Mouse (Mus musculus): ENCODE measurements around the gene Col6a6. TPM values are rescaled to one million over a fixed set of nuclear protein-coding genes. Genes with fewer than 3 reads are reported as not detected.

The Col6a6 gene
- polyA plus RNA-seq, 1 experiment = 0.23 TPM

DNA sequence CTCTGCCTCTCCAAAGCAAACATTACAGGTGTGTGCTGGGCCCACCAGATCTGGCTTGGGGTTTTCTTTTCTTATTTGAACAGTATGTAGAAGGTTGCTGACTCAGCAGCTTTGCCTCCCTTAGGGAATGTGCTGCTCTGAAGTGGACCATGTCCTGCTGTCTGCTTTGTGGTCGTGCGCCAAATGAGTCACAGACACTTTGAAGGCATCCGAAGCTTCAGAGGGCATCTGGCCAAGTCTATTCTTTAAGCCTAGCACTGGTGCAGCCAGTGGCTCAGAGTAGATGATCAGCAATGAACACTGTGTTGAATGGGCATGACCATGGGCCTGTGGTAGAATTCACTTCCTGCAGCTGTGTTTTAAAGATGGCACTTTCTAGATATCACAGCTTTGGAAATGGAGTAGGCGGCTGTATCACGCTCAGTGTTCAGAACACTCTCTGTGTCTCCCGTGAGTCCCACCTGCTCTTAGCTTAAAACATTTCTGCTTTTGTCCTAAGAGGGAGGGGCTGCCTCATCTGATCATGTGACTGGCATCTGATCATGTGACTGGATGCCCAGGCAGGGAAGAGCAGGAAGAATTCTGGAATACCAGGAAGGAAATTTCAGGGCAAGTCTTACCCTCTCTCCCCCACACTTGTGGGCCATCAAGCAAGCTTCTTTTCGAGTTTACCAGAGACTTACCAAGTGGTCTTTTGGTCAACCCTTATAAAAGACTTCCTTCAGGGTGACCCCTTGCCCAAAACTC lies 131.0 kb downstream of the Col6a6 start:
- Histone ChIP-seq H3K4me1 (ENCODE audit: control insufficient read depth, insufficient read depth, low read length) (peaks cover 5% of the 10 kb centered on the region; the same call in 1 of the 2 replicates), H3K4me3 (ENCODE audit: insufficient read depth, low read length) (no peak overlapping the region), H3K27ac (ENCODE audit: insufficient read depth, low read length) (no peak overlapping the region)
- TF ChIP-seq POLR2A (IDR thresholded peaks at IDR 0.05; ENCODE audit: extremely low read depth, insufficient read depth, low read length) (no peak), CTCF (IDR thresholded peaks at IDR 0.05; ENCODE audit: extremely low read depth, insufficient read depth, low read length) (no peak)

DNA sequence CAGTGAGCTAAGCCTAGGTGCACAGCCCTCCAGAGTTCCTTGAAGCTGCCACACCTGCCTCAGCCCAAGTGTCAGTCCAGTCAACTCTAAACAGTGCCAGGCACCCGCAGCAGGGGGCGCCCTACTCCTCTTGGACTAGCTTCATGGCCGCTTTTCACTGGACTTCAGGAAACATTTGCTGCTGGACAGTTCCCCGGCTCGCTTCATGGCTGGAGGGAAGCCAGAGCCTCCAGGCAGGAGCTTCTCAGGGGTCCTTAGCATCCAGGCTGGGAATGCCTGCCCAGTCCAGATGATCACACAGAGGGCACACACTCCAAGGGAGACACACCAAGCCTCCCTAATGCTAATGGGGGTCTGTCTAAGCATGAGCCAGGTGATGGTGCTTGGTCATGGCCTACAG lies 134.1 kb downstream of the Col6a6 start:
- Histone ChIP-seq H3K4me3 (ENCODE audit: insufficient read depth, low read length) (no peak overlapping the region), H3K27ac (ENCODE audit: insufficient read depth, low read length) (peak overlapping the region; percentile 38), H3K4me1 (ENCODE audit: control insufficient read depth, insufficient read depth, low read length) (peaks cover 5% of the 10 kb centered on the region; the same call in 1 of the 2 replicates)
- TF ChIP-seq POLR2A (IDR thresholded peaks at IDR 0.05; ENCODE audit: extremely low read depth, insufficient read depth, low read length) = no peak
- TF ChIP-seq CTCF (IDR thresholded peaks at IDR 0.05; ENCODE audit: extremely low read depth, insufficient read depth, low read length) = peak; percentile 67

DNA sequence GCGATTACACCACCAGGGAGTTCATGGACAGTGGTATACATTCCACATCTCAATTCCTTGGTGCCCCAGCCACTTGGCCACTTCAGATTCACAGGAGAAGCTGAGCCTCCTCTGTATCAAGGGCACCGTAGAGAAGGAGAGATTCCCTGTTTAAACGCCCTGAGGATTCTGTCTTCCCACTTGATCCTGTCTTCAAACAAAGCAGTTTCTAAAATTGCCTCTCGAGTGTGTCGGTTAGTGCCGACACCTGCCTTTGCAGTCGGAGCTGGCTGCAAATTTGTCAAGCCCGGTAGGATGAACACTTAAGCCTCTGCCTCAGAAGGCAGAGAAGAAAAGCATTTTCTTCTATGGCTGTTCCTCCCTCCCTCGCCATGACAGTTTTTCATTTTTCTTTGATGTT lies 134.9 kb downstream of the Col6a6 start:
- Histone ChIP-seq H3K4me1 (ENCODE audit: control insufficient read depth, insufficient read depth, low read length) (peaks cover 5% of the 10 kb centered on the region; the same call in 1 of the 2 replicates), H3K27ac (ENCODE audit: insufficient read depth, low read length) (peak overlapping the region; percentile 38), H3K4me3 (ENCODE audit: insufficient read depth, low read length) (no peak overlapping the region)
- no peak for TF ChIP-seq POLR2A (IDR thresholded peaks at IDR 0.05; ENCODE audit: extremely low read depth, insufficient read depth, low read length)
- TF ChIP-seq CTCF (IDR thresholded peaks at IDR 0.05; ENCODE audit: extremely low read depth, insufficient read depth, low read length) = no peak

DNA sequence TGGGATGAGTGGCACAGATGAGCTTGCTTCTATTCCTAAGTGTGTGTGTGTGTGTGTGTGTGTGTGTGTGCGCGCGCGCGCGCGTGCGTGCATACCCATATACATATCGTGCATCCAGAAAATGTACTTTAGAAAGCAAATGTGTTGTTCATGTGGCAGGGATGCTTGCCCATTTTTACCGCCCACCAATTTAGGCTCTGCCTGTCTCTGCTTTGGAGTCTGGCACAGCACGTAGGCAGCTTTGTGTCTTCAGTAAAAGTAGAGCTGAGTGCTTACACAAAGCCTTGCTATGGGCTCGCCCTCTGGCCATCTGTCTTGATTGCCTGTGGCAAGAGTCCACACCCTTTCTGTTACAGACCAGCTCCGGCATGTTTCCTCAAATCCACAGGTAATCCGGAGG lies 135.5 kb downstream of the Col6a6 start:
- H3K4me3 ChIP-seq (ENCODE audit: insufficient read depth, low read length) = no peak overlapping the region
- peaks cover 2% of the 10 kb centered on the region; the same call in 1 of the 2 replicates for H3K4me1 ChIP-seq (ENCODE audit: control insufficient read depth, insufficient read depth, low read length)
- H3K27ac ChIP-seq (ENCODE audit: insufficient read depth, low read length) = peak overlapping the region; percentile 38
- TF ChIP-seq POLR2A (IDR thresholded peaks at IDR 0.05; ENCODE audit: extremely low read depth, insufficient read depth, low read length) (0 out of 2 replicates have a peak, but pooled peaks have one; percentile 42), CTCF (IDR thresholded peaks at IDR 0.05; ENCODE audit: extremely low read depth, insufficient read depth, low read length) (no peak)

DNA sequence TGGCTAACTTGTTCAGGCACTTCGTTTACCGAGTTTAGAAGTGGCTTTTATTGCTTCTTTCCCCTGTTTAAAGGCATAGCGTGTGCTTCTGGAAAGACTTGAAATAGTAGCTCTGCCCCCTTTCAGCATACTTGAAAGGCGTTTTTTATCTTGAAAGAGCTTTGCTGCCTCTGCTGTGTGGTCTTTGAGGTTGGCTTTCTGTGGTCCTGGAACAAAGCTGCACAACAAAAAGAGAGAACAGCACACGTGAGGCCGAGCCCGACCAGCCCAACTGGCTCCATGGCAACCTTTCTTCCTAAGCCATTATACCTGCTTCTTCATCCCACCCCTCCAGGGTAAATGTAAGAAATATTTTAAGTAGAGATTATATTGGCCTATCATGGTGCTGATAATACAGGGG lies 138.5 kb downstream of the Col6a6 start:
- Histone ChIP-seq H3K27ac (ENCODE audit: insufficient read depth, low read length) (no peak overlapping the region), H3K4me1 (ENCODE audit: control insufficient read depth, insufficient read depth, low read length) (peaks cover 5% of the 10 kb centered on the region; the same call in 1 of the 2 replicates), H3K4me3 (ENCODE audit: insufficient read depth, low read length) (no peak overlapping the region)
- TF ChIP-seq POLR2A (IDR thresholded peaks at IDR 0.05; ENCODE audit: extremely low read depth, insufficient read depth, low read length) (no peak), CTCF (IDR thresholded peaks at IDR 0.05; ENCODE audit: extremely low read depth, insufficient read depth, low read length) (no peak)

DNA sequence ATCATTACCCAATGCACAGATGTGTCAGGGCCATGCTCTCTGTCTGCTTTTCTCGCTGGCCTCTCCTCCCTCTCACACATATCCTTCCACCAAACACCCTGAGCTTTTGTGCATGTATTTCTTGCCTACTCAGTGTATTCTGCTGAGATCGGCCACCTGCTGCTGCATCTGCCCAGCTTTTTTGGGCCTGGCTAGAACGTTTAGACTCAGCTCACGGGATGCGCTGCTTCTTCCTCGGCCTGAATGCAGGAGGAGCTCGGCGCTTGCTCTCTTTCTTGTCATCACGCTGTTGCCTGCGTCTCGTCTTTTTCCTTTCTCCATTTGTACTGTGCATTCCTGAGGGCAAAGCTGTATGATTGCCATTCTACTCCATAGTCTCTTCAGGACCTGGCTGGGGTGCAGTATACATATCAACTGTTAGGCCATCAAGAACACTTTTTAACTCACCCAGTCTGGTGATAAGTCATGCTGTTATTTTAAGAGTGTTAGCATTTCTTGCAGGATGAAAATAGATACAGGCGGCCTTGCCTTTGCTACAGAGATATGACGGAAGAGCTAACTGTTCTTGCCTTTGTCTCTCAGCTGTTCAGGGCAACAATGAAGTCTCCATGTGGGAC lies 143.3 kb downstream of the Col6a6 start:
- H3K27ac ChIP-seq (ENCODE audit: insufficient read depth, low read length) = peak overlapping the region; percentile 55; the same call in 1 of the 2 replicates
- no peak overlapping the region for H3K4me3 ChIP-seq (ENCODE audit: insufficient read depth, low read length)
- no peak for TF ChIP-seq CTCF (IDR thresholded peaks at IDR 0.05; ENCODE audit: extremely low read depth, insufficient read depth, low read length)
- no peak for TF ChIP-seq POLR2A (IDR thresholded peaks at IDR 0.05; ENCODE audit: extremely low read depth, insufficient read depth, low read length)
- peaks cover 3% of the 10 kb centered on the region; the same call in 1 of the 2 replicates for H3K4me1 ChIP-seq (ENCODE audit: control insufficient read depth, insufficient read depth, low read length)

DNA sequence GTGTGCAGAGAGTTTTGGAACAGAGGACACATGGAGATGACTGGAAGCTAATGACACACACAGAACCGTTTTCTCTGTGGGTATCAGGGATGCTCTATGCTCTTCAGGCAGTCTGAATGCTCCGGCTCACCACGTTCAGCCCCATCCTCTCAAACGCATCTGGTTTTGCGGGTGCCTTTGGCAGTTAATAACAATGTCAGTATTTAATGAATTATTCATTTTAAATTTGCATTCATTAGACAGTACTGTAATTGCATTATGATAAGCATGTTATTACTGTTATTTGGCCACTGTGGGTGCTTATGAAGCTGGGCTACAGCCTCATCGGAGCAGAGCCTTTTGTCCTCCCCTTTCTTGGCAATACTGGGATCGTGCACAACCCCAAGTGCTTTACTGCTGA lies 146.6 kb downstream of the Col6a6 start:
- Histone ChIP-seq H3K4me3 (ENCODE audit: insufficient read depth, low read length) (no peak overlapping the region), H3K27ac (ENCODE audit: insufficient read depth, low read length) (no peak overlapping the region), H3K4me1 (ENCODE audit: control insufficient read depth, insufficient read depth, low read length) (peaks cover 3% of the 10 kb centered on the region; the same call in 1 of the 2 replicates)
- TF ChIP-seq CTCF (IDR thresholded peaks at IDR 0.05; ENCODE audit: extremely low read depth, insufficient read depth, low read length) (no peak), POLR2A (IDR thresholded peaks at IDR 0.05; ENCODE audit: extremely low read depth, insufficient read depth, low read length) (no peak)

DNA sequence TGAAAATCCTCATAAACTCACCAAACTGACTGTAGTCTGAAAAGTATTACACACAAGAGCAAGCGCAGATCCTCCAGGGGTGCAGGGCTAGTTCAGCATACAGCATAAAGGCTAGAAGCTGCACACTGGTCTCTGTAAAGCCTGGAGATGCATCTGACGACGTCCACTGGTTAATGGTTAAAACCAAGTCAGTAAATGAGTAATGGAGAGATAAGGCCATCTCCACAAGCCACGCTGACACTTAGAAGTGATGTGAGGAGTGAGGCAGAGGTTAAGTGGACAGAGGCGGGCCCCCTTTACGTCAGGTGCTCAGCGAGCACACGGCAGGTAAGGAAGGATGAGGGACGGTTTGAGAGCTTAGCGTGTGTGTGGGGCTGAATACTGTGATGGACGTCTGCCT lies 152.0 kb downstream of the Col6a6 start:
- H3K4me1 ChIP-seq (ENCODE audit: control insufficient read depth, insufficient read depth, low read length) = no peaks in the 10 kb centered on the region
- no peak overlapping the region for H3K4me3 ChIP-seq (ENCODE audit: insufficient read depth, low read length)
- TF ChIP-seq CTCF (IDR thresholded peaks at IDR 0.05; ENCODE audit: extremely low read depth, insufficient read depth, low read length) = no peak
- no peak for TF ChIP-seq POLR2A (IDR thresholded peaks at IDR 0.05; ENCODE audit: extremely low read depth, insufficient read depth, low read length)
- no peak overlapping the region for H3K27ac ChIP-seq (ENCODE audit: insufficient read depth, low read length)

DNA sequence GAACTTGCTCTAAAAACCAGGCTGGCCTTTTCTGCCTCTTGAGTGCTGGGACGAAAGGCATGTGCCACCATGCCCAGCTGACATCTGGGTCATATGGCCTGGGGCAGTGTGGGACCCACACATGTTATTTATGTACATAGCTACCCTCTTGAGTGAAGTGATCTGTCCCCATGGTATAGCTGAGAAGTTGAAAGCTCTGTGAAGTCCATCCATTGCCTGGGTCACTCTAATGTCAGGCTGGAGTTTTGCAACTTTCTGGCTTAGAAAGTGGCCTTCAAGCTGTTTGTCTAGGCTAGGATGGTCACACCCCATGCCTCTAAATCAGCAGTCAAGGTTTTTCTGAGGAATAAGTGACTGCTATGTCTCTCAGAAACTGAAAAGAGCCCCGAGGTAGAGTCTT lies 155.9 kb downstream of the Col6a6 start:
- TF ChIP-seq POLR2A (IDR thresholded peaks at IDR 0.05; ENCODE audit: extremely low read depth, insufficient read depth, low read length) (no peak), CTCF (IDR thresholded peaks at IDR 0.05; ENCODE audit: extremely low read depth, insufficient read depth, low read length) (no peak)
- Histone ChIP-seq H3K4me3 (ENCODE audit: insufficient read depth, low read length) (no peak overlapping the region), H3K4me1 (ENCODE audit: control insufficient read depth, insufficient read depth, low read length) (no peaks in the 10 kb centered on the region)

DNA sequence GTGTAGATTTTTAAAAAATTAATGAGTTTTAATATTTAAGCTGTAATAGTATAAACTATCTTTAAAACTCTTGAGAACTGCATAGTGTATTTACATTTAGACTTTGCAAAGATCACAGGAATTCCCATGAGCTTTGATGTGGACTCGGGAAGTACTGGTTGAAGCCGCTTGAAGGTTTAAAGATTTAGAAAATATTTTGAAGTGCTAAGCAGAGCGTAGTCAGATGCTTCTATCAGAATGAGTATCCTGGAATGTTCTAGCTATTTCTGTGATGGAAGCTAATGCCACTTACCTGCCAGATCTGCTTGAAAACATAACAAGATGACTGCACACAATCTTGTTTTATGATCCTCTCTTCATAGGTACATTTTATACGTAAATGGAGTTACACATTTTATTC lies 157.0 kb downstream of the Col6a6 start:
- TF ChIP-seq CTCF (IDR thresholded peaks at IDR 0.05; ENCODE audit: extremely low read depth, insufficient read depth, low read length) = no peak
- TF ChIP-seq POLR2A (IDR thresholded peaks at IDR 0.05; ENCODE audit: extremely low read depth, insufficient read depth, low read length) = no peak
- Histone ChIP-seq H3K4me3 (ENCODE audit: insufficient read depth, low read length) (no peak overlapping the region), H3K4me1 (ENCODE audit: control insufficient read depth, insufficient read depth, low read length) (no peaks in the 10 kb centered on the region), H3K27ac (ENCODE audit: insufficient read depth, low read length) (no peak overlapping the region)

More for the DNA sequence above, 155.9 kb downstream of the Col6a6 start:
- H3K27ac ChIP-seq (ENCODE audit: insufficient read depth, low read length) = no peak overlapping the region

Measured in cortical plate, adult 2 months (tissue).